Mouse (Mus musculus) heart, postnatal 0 days (tissue): Measurements from ENCODE around the gene Aqp1. TPM values are rescaled to one million over a fixed set of nuclear protein-coding genes. Genes with fewer than 3 reads are reported as not detected.
A peak's percentile ranks its signal among the peaks of the same experiment; 100 is the strongest.

Experiments used
- ATAC-seq: fragments of 200-750 bp; cut with Nextera tagmentation; 2 replicates; pipeline ENCODE4 v1.8.0; 2017; ENCODE audit warnings: low read depth, moderate number of reproducible peaks, moderate library complexity; ENCODE audit not compliant: insufficient read depth
- DNase-seq: peaks from one replicate; pipeline ENCODE4 v3.0.0-alpha.2; 2016; ENCODE audit warnings: low spot score
- H3K27ac ChIP-seq: fragments of 300-500 bp; sonication (generic); 2 replicates; pipeline ENCODE4 v1.5.1; 2014; ENCODE audit warnings: low read depth, mild to moderate bottlenecking
- H3K27me3 ChIP-seq: fragments of 300-500 bp; sonication (generic); 2 replicates; pipeline ENCODE4 v1.6.1; 2014; ENCODE audit warnings: low read length, mixed read lengths; ENCODE audit not compliant: control insufficient read depth, insufficient read depth
- H3K36me3 ChIP-seq: fragments of 300-500 bp; sonication (generic); replicated peaks from 2 replicates; pipeline ENCODE4 v1.6.1; 2014; ENCODE audit warnings: low read length, mixed read lengths; ENCODE audit not compliant: control insufficient read depth, insufficient read depth
- H3K4me1 ChIP-seq: fragments of 300-500 bp; sonication (generic); 2 replicates; pipeline ENCODE4 v1.6.1; 2014; ENCODE audit warnings: antibody characterized with exemption; ENCODE audit not compliant: control insufficient read depth, insufficient read depth
- H3K4me2 ChIP-seq: fragments of 300-500 bp; sonication (generic); 2 replicates; pipeline ENCODE4 v1.6.1; 2014; ENCODE audit warnings: low read depth, mild to moderate bottlenecking, low read length, moderate library complexity
- H3K4me3 ChIP-seq: fragments of 300-500 bp; sonication (generic); 2 replicates; pipeline ENCODE4 v1.5.1; 2014; ENCODE audit warnings: low read depth, low read length
- H3K9ac ChIP-seq: fragments of 300-500 bp; sonication (generic); replicated peaks from 2 replicates; pipeline ENCODE4 v1.6.1; 2014; ENCODE audit warnings: low read depth, low read length, mixed read lengths
- H3K9me3 ChIP-seq: fragments of 300-500 bp; sonication (generic); replicated peaks from 2 replicates; pipeline ENCODE4 v1.6.1; 2016; ENCODE audit warnings: low read length; ENCODE audit not compliant: control insufficient read depth
- CTCF ChIP-seq: IDR thresholded peaks from 2 replicates; pipeline ENCODE4 v1.5.1; 2016; ENCODE audit warnings: antibody characterized with exemption, control low read depth, low read depth
- EP300 ChIP-seq: IDR thresholded peaks from 2 replicates; pipeline ENCODE4 v1.6.1; 2016; ENCODE audit warnings: antibody characterized with exemption, low read depth
- WGBS: fragments of 180-500 bp; shearing (Covaris S2); extraction: QIAGEN DNeasy Blood & Tissue Kit; methylation state at CpG from one replicate; pipeline ENCODE4 v1.1.7; 2014; 5-methylcytosine and 5-hydroxymethylcytosine counted together
- polyA plus RNA-seq: library from polyadenylated mRNA; unstranded; fragments of >200 nt; fragmentation: Nextera tagmentation; extraction: Ambion mirVana; gene quantifications from 2 replicates; pipeline ENCODE4 v1.2.1, GENCODE M21; 2015
- total RNA-seq: library from RNA; depleted of rRNA; stranded (reverse); fragments of >200 nt; gene quantifications from 2 replicates; pipeline ENCODE4 v1.2.3, GENCODE M21; 2014; ENCODE audit warnings: low replicate concordance

Aqp1 gene
- total and polyA plus RNA-seq, 2 experiments from 2014 or later, result 56.4 to 146 TPM

GRCm38 (mm10) chr6:55323908-55324634, 12.2 kb upstream of the Aqp1 start:
- H3K27ac ChIP-seq, result no peak overlapping the region
- no peak overlapping the region for H3K4me3 ChIP-seq
- DNase-seq (no peak), ATAC-seq (no peak)
- H3K4me1 ChIP-seq, result peaks cover 28% of the 10 kb centered on the region
- H3K9me3 ChIP-seq, result no peaks in the 10 kb centered on the region
- no peak for TF ChIP-seq EP300
- no peak for TF ChIP-seq CTCF
- H3K9ac ChIP-seq, result no peak overlapping the region
- no peaks in the 10 kb centered on the region for H3K27me3 ChIP-seq
- no peaks in the 10 kb centered on the region for H3K36me3 ChIP-seq
- no peak overlapping the region for H3K4me2 ChIP-seq
- WGBS, result 69% methylated on average over 17 of the region's 17 CpGs

DNA sequence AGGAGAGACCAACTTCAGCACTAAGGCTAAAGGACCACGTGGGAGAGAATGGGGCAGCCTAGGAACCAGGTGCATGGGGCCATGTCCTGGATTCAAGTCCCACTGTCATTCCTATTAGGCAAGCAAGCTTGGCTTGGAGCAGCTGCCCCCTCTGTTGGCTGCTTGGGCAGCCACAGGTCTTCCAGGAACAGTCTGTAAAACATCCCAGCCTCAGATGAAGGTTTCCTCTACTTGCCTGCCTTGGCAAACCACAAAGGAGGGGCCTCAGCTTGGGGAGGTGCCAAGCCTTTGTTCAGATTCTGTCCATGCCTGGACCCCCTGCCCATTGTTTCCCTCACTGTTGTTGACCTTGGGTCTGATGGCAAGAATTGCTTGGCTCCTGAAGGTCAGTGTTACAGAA, 11.4 kb upstream of the Aqp1 start:
- Histone ChIP-seq H3K27ac (no peak overlapping the region), H3K27me3 (no peaks in the 10 kb centered on the region), H3K9ac (no peak overlapping the region), H3K4me1 (peaks cover 28% of the 10 kb centered on the region), H3K9me3 (no peaks in the 10 kb centered on the region), H3K36me3 (no peaks in the 10 kb centered on the region), H3K4me2 (no peak overlapping the region), H3K4me3 (no peak overlapping the region)
- TF ChIP-seq CTCF, result peak; percentile 33; the same call in 1 of the 2 replicates
- no peak for TF ChIP-seq EP300
- WGBS, result 58% methylated on average over 1 of the region's 1 CpGs
- DNase-seq (no peak), ATAC-seq (no peak)

DNA sequence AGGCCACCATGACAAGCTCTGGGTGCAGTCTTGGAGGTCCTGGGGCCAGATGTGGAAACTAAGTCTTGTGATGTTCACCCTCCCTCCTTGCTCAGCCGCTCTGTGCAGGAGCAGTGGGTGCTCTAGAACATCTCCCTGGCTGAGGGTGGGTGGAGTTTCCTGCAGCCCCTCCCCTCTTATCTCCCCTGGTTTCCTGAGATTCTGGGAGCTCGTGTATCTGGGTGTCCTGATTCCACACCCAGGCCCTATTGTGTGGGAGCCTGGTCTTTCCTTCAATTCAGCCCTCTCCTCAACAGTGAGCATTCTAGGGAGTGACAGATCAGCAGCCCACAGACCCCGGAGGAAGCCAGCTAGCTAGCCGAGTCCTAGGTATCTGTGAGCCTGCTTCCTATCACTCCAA, 9.9 kb upstream of the Aqp1 start:
- ATAC-seq (0 out of 2 replicates have a peak, but pooled peaks have one; percentile 28), DNase-seq (no peak)
- 36% methylated on average over 4 of the region's 4 CpGs for WGBS

DNA sequence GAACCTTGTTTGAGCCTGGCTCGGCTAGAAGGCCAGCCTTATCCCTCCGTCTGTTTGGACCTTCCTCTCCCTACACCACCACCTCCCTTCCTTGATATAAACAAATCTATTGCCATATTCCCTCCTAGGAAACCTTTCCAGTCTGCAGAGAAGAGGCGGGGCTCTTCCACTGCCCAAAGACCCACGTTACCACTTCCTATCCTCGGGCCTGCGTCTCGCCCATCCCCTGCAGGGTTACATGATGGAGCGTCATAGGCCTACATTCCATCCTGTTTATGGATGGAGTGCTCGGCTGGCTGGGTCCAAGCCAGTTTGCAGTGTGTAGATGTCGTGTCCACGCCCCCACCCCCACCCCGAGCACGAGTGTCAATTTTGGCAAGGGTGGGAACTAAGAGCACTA, 8.9 kb upstream of the Aqp1 start:
- WGBS, result 60% methylated on average over 13 of the region's 13 CpGs

More for the DNA sequence above, 9.9 kb upstream of the Aqp1 start:
- TF ChIP-seq CTCF (no peak), EP300 (no peak)
- Histone ChIP-seq H3K4me3 (no peak overlapping the region), H3K4me2 (no peak overlapping the region), H3K27me3 (no peaks in the 10 kb centered on the region), H3K27ac (peak overlapping the region; percentile 22), H3K36me3 (no peaks in the 10 kb centered on the region), H3K9ac (no peak overlapping the region), H3K9me3 (no peaks in the 10 kb centered on the region), H3K4me1 (peaks cover 18% of the 10 kb centered on the region)

GRCm38 (mm10) chr6:55328179-55328578, 8.1 kb upstream of the Aqp1 start:
- DNase-seq (no peak), ATAC-seq (no peak)
- H3K4me1 ChIP-seq, result peaks cover 28% of the 10 kb centered on the region

More for the DNA sequence above, 8.9 kb upstream of the Aqp1 start:
- peaks cover 19% of the 10 kb centered on the region for H3K4me1 ChIP-seq
- no peaks in the 10 kb centered on the region for H3K9me3 ChIP-seq
- no peaks in the 10 kb centered on the region for H3K27me3 ChIP-seq
- H3K9ac ChIP-seq, result no peak overlapping the region
- DNase-seq (peak; percentile 28), ATAC-seq (peak; percentile 57)
- H3K4me3 ChIP-seq, result no peak overlapping the region
- H3K4me2 ChIP-seq, result no peak overlapping the region
- peak overlapping the region; percentile 22 for H3K27ac ChIP-seq
- H3K36me3 ChIP-seq, result no peaks in the 10 kb centered on the region
- TF ChIP-seq EP300 (no peak), CTCF (no peak)

More at GRCm38 (mm10) chr6:55328179-55328578, 8.1 kb upstream of the Aqp1 start:
- H3K9ac ChIP-seq, result no peak overlapping the region
- no peak overlapping the region for H3K4me2 ChIP-seq
- TF ChIP-seq CTCF, result no peak
- TF ChIP-seq EP300, result no peak
- no peaks in the 10 kb centered on the region for H3K27me3 ChIP-seq
- no peak overlapping the region for H3K4me3 ChIP-seq
- H3K9me3 ChIP-seq, result no peaks in the 10 kb centered on the region
- whole genome bisulfite sequencing, result 47% methylated on average over 4 of the region's 4 CpGs
- H3K27ac ChIP-seq, result peak overlapping the region; percentile 8; the same call in 1 of the 2 replicates
- no peaks in the 10 kb centered on the region for H3K36me3 ChIP-seq
